Mouse (Mus musculus): ENCODE measurements around the gene Ifngr2. TPM values are rescaled to one million over a fixed set of nuclear protein-coding genes. Genes with fewer than 3 reads are reported as not detected.

Gene Ifngr2
- 44.2 and 45.8 TPM in 2 replicates for polyA plus RNA-seq (2016; fragmentation: Nextera tagmentation; extraction: Ambion mirVana)

GRCm38 (mm10) chr16:91546836-91547741 is at the start of gene Ifngr2:
TSS of gene Ifngr2 (plus strand) at chr16:91547072.
- Histone ChIP-seq H3K36me3 (peaks cover 5% of the 10 kb centered on the region; the same call in 1 of the 2 replicates), H3K27me3 (no peaks in the 10 kb centered on the region), H3K9ac (replicated peaks) (peak within 1 kb of the TSS; percentile 97), H3K27ac (peak within 1 kb of the TSS; percentile 35; the same call in 1 of the 2 replicates), H3K4me1 (replicated peaks) (peaks cover 30% of the 10 kb centered on the region), H3K4me2 (peak within 1 kb of the TSS; percentile 77), H3K4me3 (replicated peaks) (peak within 1 kb of the TSS; percentile 91), H3K9me3 (no peaks in the 10 kb centered on the region)
- WGBS = 1% methylated on average over 56 of the region's 74 CpGs
- ATAC-seq (ENCODE audit: insufficient number of reproducible peaks, insufficient read depth, low FRiP score, low TSS enrichment, low read depth) = peak; percentile 81

- H3K4me2 ChIP-seq = no peak overlapping the region
- ATAC-seq (ENCODE audit: insufficient number of reproducible peaks, insufficient read depth, low FRiP score, low TSS enrichment, low read depth) = no peak
- peaks cover 93% of the 10 kb centered on the region for H3K36me3 ChIP-seq
- H3K9me3 ChIP-seq = no peaks in the 10 kb centered on the region
- no peak overlapping the region for H3K9ac ChIP-seq (replicated peaks)
- H3K27me3 ChIP-seq = no peaks in the 10 kb centered on the region
- H3K27ac ChIP-seq = no peak overlapping the region
- H3K4me3 ChIP-seq (replicated peaks) = no peak overlapping the region
- no peaks in the 10 kb centered on the region for H3K4me1 ChIP-seq (replicated peaks)
- WGBS = 93% methylated on average over 7 of the region's 7 CpGs
These were observed 48.8 kb upstream of the Ifngr2 start for GRCm38 (mm10) chr16:91498041-91498440.

GRCm38 (mm10) chr16:91504701-91505100 is 42.2 kb upstream of the Ifngr2 start:
- H3K36me3 ChIP-seq = peaks cover 77% of the 10 kb centered on the region
- ATAC-seq (ENCODE audit: insufficient number of reproducible peaks, insufficient read depth, low FRiP score, low TSS enrichment, low read depth) = no peak

GRCm38 (mm10) chr16:91505116-91505601 is 41.7 kb upstream of the Ifngr2 start:
- H3K9me3 ChIP-seq = no peaks in the 10 kb centered on the region
- peaks cover 75% of the 10 kb centered on the region for H3K36me3 ChIP-seq
- no peak for ATAC-seq (ENCODE audit: insufficient number of reproducible peaks, insufficient read depth, low FRiP score, low TSS enrichment, low read depth)
- no peaks in the 10 kb centered on the region for H3K4me1 ChIP-seq (replicated peaks)
- no peak overlapping the region for H3K27ac ChIP-seq
- H3K27me3 ChIP-seq = no peaks in the 10 kb centered on the region
- H3K4me2 ChIP-seq = no peak overlapping the region
- no peak overlapping the region for H3K4me3 ChIP-seq (replicated peaks)
- WGBS = 88% methylated on average over 15 of the region's 15 CpGs
- no peak overlapping the region for H3K9ac ChIP-seq (replicated peaks)

More at GRCm38 (mm10) chr16:91504701-91505100, 42.2 kb upstream of the Ifngr2 start:
- Histone ChIP-seq H3K9me3 (no peaks in the 10 kb centered on the region), H3K9ac (replicated peaks) (no peak overlapping the region), H3K4me1 (replicated peaks) (no peaks in the 10 kb centered on the region), H3K27me3 (no peaks in the 10 kb centered on the region), H3K4me2 (no peak overlapping the region), H3K27ac (no peak overlapping the region), H3K4me3 (replicated peaks) (no peak overlapping the region)
- 94% methylated on average over 7 of the region's 7 CpGs for WGBS

GRCm38 (mm10) chr16:91506396-91506795 is 40.5 kb upstream of the Ifngr2 start:
- H3K9ac ChIP-seq (replicated peaks) = no peak overlapping the region
- H3K36me3 ChIP-seq = peaks cover 65% of the 10 kb centered on the region
- no peaks in the 10 kb centered on the region for H3K27me3 ChIP-seq
- H3K4me1 ChIP-seq (replicated peaks) = no peaks in the 10 kb centered on the region
- no peaks in the 10 kb centered on the region for H3K9me3 ChIP-seq
- H3K4me3 ChIP-seq (replicated peaks) = no peak overlapping the region
- WGBS = 98% methylated on average over 12 of the region's 12 CpGs
- ATAC-seq (ENCODE audit: insufficient number of reproducible peaks, insufficient read depth, low FRiP score, low TSS enrichment, low read depth) = no peak
- H3K27ac ChIP-seq = no peak overlapping the region
- H3K4me2 ChIP-seq = no peak overlapping the region

GRCm38 (mm10) chr16:91512161-91512787 is 34.6 kb upstream of the Ifngr2 start:
- WGBS = 37% methylated on average over 7 of the region's 7 CpGs
- Histone ChIP-seq H3K36me3 (peaks cover 13% of the 10 kb centered on the region), H3K4me1 (replicated peaks) (no peaks in the 10 kb centered on the region), H3K9me3 (no peaks in the 10 kb centered on the region), H3K9ac (replicated peaks) (no peak overlapping the region), H3K27me3 (no peaks in the 10 kb centered on the region), H3K4me3 (replicated peaks) (no peak overlapping the region), H3K4me2 (no peak overlapping the region), H3K27ac (no peak overlapping the region)
- ATAC-seq (ENCODE audit: insufficient number of reproducible peaks, insufficient read depth, low FRiP score, low TSS enrichment, low read depth) = no peak

GRCm38 (mm10) chr16:91513099-91513498 is 33.8 kb upstream of the Ifngr2 start:
- ATAC-seq (ENCODE audit: insufficient number of reproducible peaks, insufficient read depth, low FRiP score, low TSS enrichment, low read depth) = no peak
- Histone ChIP-seq H3K36me3 (peaks cover 6% of the 10 kb centered on the region; the same call in 1 of the 2 replicates), H3K9ac (replicated peaks) (no peak overlapping the region), H3K4me2 (no peak overlapping the region), H3K27me3 (no peaks in the 10 kb centered on the region), H3K4me1 (replicated peaks) (no peaks in the 10 kb centered on the region), H3K4me3 (replicated peaks) (no peak overlapping the region), H3K9me3 (no peaks in the 10 kb centered on the region), H3K27ac (no peak overlapping the region)
- WGBS = 87% methylated on average over 6 of the region's 6 CpGs

- H3K4me3 ChIP-seq (replicated peaks) = no peak overlapping the region
- 85% methylated on average over 7 of the region's 7 CpGs for WGBS
- no peaks in the 10 kb centered on the region for H3K36me3 ChIP-seq
These were observed 29.9 kb upstream of the Ifngr2 start for GRCm38 (mm10) chr16:91517020-91517419.

GRCm38 (mm10) chr16:91522040-91522439 is 24.8 kb upstream of the Ifngr2 start:
- Histone ChIP-seq H3K27ac (no peak overlapping the region), H3K4me3 (replicated peaks) (no peak overlapping the region), H3K4me2 (no peak overlapping the region), H3K4me1 (replicated peaks) (no peaks in the 10 kb centered on the region; the same call in 1 of the 2 replicates), H3K36me3 (no peaks in the 10 kb centered on the region), H3K9me3 (no peaks in the 10 kb centered on the region), H3K9ac (replicated peaks) (no peak overlapping the region), H3K27me3 (no peaks in the 10 kb centered on the region)
- ATAC-seq (ENCODE audit: insufficient number of reproducible peaks, insufficient read depth, low FRiP score, low TSS enrichment, low read depth) = no peak
- WGBS = 78% methylated on average over 5 of the region's 5 CpGs

More at GRCm38 (mm10) chr16:91517020-91517419, 29.9 kb upstream of the Ifngr2 start:
- H3K9ac ChIP-seq (replicated peaks) = no peak overlapping the region
- H3K9me3 ChIP-seq = no peaks in the 10 kb centered on the region
- no peak overlapping the region for H3K27ac ChIP-seq
- no peak overlapping the region for H3K4me2 ChIP-seq
- no peaks in the 10 kb centered on the region; the same call in 1 of the 2 replicates for H3K4me1 ChIP-seq (replicated peaks)
- ATAC-seq (ENCODE audit: insufficient number of reproducible peaks, insufficient read depth, low FRiP score, low TSS enrichment, low read depth) = no peak
- no peaks in the 10 kb centered on the region for H3K27me3 ChIP-seq

GRCm38 (mm10) chr16:91522479-91523309 is 24.2 kb upstream of the Ifngr2 start:
- Histone ChIP-seq H3K4me2 (no peak overlapping the region), H3K4me1 (replicated peaks) (peaks cover 4% of the 10 kb centered on the region), H3K4me3 (replicated peaks) (no peak overlapping the region), H3K27ac (no peak overlapping the region), H3K9ac (replicated peaks) (no peak overlapping the region), H3K27me3 (no peaks in the 10 kb centered on the region), H3K9me3 (no peaks in the 10 kb centered on the region), H3K36me3 (no peaks in the 10 kb centered on the region)
- ATAC-seq (ENCODE audit: insufficient number of reproducible peaks, insufficient read depth, low FRiP score, low TSS enrichment, low read depth) = no peak
- WGBS = 78% methylated on average over 18 of the region's 18 CpGs

Data from limb, embryonic 12.5 days (tissue).